Mouse (Mus musculus) heart, postnatal 0 days (tissue): ENCODE measurements around the gene Ankrd65.
"Not testable (repeated sequence)": the region's sequence is repeated elsewhere in the genome, so short reads cannot be mapped to it uniquely, and the experiment has no call there.

Experiments
- CTCF ChIP-seq: IDR thresholded peaks from 2 replicates; pipeline ENCODE4 v1.5.1; 2016; ENCODE audit warnings: antibody characterized with exemption, control low read depth, low read depth
- EP300 ChIP-seq: IDR thresholded peaks from 2 replicates; pipeline ENCODE4 v1.6.1; 2016; ENCODE audit warnings: antibody characterized with exemption, low read depth

DNA sequence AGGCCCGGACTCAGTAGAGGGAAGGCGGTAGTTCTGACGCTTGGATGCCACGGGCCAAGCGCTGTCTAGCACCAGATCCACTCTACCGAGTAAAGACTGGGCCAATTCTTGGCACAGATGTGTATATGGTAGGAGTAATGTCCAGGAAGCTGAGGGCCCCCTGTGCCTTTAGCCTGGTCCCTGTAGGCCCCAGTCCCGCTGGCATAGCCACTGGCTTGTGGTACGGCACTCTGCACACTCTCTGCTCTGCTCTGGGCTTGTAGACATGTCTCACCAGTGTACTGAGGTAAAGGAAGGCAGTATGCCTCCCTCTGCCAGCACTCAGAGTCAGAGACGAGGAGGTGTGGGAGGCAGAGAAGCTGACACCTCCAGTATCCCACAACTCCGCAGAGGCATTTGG lies 49.6 kb upstream of the Ankrd65 start:
- not testable (repeated sequence) for TF ChIP-seq CTCF, EP300
